Mouse (Mus musculus) hindbrain, embryonic 16.5 days (tissue): ENCODE measurements around the gene Fchsd2. TPM values are rescaled to one million over a fixed set of nuclear protein-coding genes. Genes with fewer than 3 reads are reported as not detected.
A peak's percentile ranks its signal among the peaks of the same experiment; 100 is the strongest.

Source experiments
- ATAC-seq: fragments of 200-750 bp; cut with Nextera tagmentation; 2 replicates; pipeline ENCODE4 v1.8.0; 2017; ENCODE audit warnings: moderate TSS enrichment, moderate library complexity
- H3K27ac ChIP-seq: fragments of 300-500 bp; sonication (generic); 2 replicates; pipeline ENCODE4 v1.5.1; 2014; ENCODE audit warnings: low read depth, mild to moderate bottlenecking, control low read depth, low read length, moderate library complexity
- H3K27me3 ChIP-seq: fragments of 300-500 bp; sonication (generic); replicated peaks from 2 replicates; pipeline ENCODE4 v1.6.1; 2014; ENCODE audit warnings: low read length; ENCODE audit not compliant: control insufficient read depth, insufficient read depth
- H3K36me3 ChIP-seq: fragments of 300-500 bp; sonication (generic); 2 replicates; pipeline ENCODE4 v1.6.1; 2014; ENCODE audit warnings: mild to moderate bottlenecking, low read length, moderate library complexity, mixed read lengths; ENCODE audit not compliant: control insufficient read depth, insufficient read depth
- H3K4me1 ChIP-seq: fragments of 300-500 bp; sonication (generic); 2 replicates; pipeline ENCODE4 v1.6.1; 2014; ENCODE audit warnings: low read depth, low read length; ENCODE audit not compliant: control insufficient read depth, insufficient read depth
- H3K4me2 ChIP-seq: fragments of 300-500 bp; sonication (generic); 2 replicates; pipeline ENCODE4 v1.6.1; 2014; ENCODE audit warnings: mild to moderate bottlenecking, low read length, control low read depth, moderate library complexity
- H3K4me3 ChIP-seq: fragments of 300-500 bp; sonication (generic); 2 replicates; pipeline ENCODE4 v1.5.1; 2014; ENCODE audit warnings: mild to moderate bottlenecking, low read length, control low read depth, moderate library complexity
- H3K9ac ChIP-seq: fragments of 300-500 bp; sonication (generic); 2 replicates; pipeline ENCODE4 v1.6.1; 2014; ENCODE audit warnings: low read depth, mild to moderate bottlenecking, control low read depth, low read length, moderate library complexity
- H3K9me3 ChIP-seq: fragments of 300-500 bp; sonication (generic); 2 replicates; pipeline ENCODE4 v1.6.1; 2014; ENCODE audit warnings: mild to moderate bottlenecking, low read length, moderate library complexity; ENCODE audit not compliant: control insufficient read depth
- WGBS: fragments of 180-500 bp; shearing (Covaris S2); extraction: QIAGEN DNeasy Blood & Tissue Kit; methylation state at CpG from one replicate; pipeline ENCODE4 v1.1.7; 2014; 5-methylcytosine and 5-hydroxymethylcytosine counted together
- polyA plus RNA-seq: library from polyadenylated mRNA; unstranded; fragments of >200 nt; fragmentation: Nextera tagmentation; extraction: Ambion mirVana; gene quantifications from 2 replicates; pipeline ENCODE4 v1.2.1, GENCODE M21; 2015

Fchsd2 gene
- polyA plus RNA-seq, 1 experiment from 2014 or later = 36.5 TPM

- ATAC-seq = no peak
- Histone ChIP-seq H3K36me3 (no peaks in the 10 kb centered on the region), H3K4me1 (peaks cover 23% of the 10 kb centered on the region), H3K4me3 (no peak overlapping the region), H3K9me3 (no peaks in the 10 kb centered on the region), H3K9ac (no peak overlapping the region), H3K27me3 (peaks cover 2% of the 10 kb centered on the region; the same call in 1 of the 2 replicates), H3K4me2 (no peak overlapping the region), H3K27ac (no peak overlapping the region)
- 68% methylated on average over 6 of the region's 6 CpGs for WGBS
These were observed 231.7 kb downstream of the Fchsd2 start for GRCm38 (mm10) chr7:101324142-101324962.

- Histone ChIP-seq H3K9ac (no peak overlapping the region), H3K4me1 (peaks cover 20% of the 10 kb centered on the region), H3K4me3 (no peak overlapping the region), H3K4me2 (no peak overlapping the region), H3K27me3 (no peaks in the 10 kb centered on the region), H3K27ac (no peak overlapping the region), H3K9me3 (no peaks in the 10 kb centered on the region), H3K36me3 (no peaks in the 10 kb centered on the region)
- no peak for ATAC-seq
- 83% methylated on average over 5 of the region's 5 CpGs for WGBS
These were observed 233.3 kb downstream of the Fchsd2 start for GRCm38 (mm10) chr7:101326006-101326405.

DNA sequence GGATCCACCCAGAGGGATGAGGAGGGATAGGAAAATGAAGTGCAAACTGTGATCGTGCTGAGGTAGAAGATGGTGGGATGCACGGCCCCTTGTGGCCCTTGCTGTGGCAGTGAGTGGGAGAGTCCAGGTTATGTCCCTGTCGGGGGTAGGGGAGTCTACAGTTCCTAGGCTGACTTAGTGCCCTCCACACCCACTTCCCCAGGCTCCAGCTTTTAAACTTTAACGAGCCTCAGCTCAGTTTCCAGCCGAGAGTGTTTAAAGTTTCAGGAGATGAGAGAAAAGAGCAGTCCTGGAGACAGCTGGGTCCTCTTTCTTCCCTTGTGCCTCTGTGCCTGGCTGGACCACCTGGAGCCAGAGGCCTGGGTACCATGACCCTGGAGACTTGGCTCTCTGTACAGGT, 234.6 kb downstream of the Fchsd2 start:
- Histone ChIP-seq H3K9ac (no peak overlapping the region), H3K4me1 (peaks cover 14% of the 10 kb centered on the region), H3K27ac (no peak overlapping the region), H3K36me3 (no peaks in the 10 kb centered on the region), H3K4me2 (no peak overlapping the region), H3K4me3 (no peak overlapping the region), H3K27me3 (no peaks in the 10 kb centered on the region), H3K9me3 (no peaks in the 10 kb centered on the region)
- no peak for ATAC-seq
- whole genome bisulfite sequencing = 74% methylated on average over 5 of the region's 5 CpGs

GRCm38 (mm10) chr7:101327786-101328185, 235.1 kb downstream of the Fchsd2 start:
- no peak overlapping the region for H3K27ac ChIP-seq
- H3K9me3 ChIP-seq = no peaks in the 10 kb centered on the region
- WGBS = 76% methylated on average over 2 of the region's 2 CpGs
- no peaks in the 10 kb centered on the region for H3K36me3 ChIP-seq
- no peak overlapping the region for H3K9ac ChIP-seq
- H3K4me2 ChIP-seq = no peak overlapping the region
- ATAC-seq = no peak
- peaks cover 14% of the 10 kb centered on the region for H3K4me1 ChIP-seq
- H3K4me3 ChIP-seq = no peak overlapping the region
- H3K27me3 ChIP-seq = no peaks in the 10 kb centered on the region

- Histone ChIP-seq H3K9me3 (no peaks in the 10 kb centered on the region), H3K4me1 (peaks cover 11% of the 10 kb centered on the region), H3K4me2 (no peak overlapping the region), H3K27me3 (no peaks in the 10 kb centered on the region), H3K4me3 (no peak overlapping the region), H3K27ac (peak overlapping the region; percentile 46; the same call in 1 of the 2 replicates), H3K36me3 (no peaks in the 10 kb centered on the region), H3K9ac (0 out of 2 replicates have a peak overlapping the region, but pooled peaks have one; percentile 3)
- ATAC-seq = peak; percentile 64
- 61% methylated on average over 4 of the region's 4 CpGs for WGBS
These were observed 236.0 kb downstream of the Fchsd2 start for GRCm38 (mm10) chr7:101328621-101329158.

DNA sequence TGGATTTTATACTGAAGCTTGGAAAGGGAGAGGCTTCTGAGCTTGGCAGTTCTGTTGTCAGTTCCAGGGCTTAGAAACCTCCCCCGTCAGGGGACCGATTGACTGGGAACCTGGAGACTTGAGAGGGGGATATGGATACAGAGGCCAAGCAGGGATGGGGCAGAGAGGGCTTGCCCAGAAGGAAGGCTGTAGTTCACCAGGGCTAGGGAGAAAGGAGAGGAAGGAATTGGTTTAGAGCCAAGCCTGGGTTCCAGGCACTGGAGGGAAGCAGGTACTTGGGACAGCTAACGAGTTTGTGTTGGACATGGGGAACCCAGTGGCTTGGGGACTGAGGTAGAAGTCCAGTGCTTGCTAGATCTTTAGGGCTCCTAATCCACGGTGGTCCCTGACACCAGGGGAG, 236.9 kb downstream of the Fchsd2 start:
- Histone ChIP-seq H3K36me3 (no peaks in the 10 kb centered on the region), H3K9me3 (no peaks in the 10 kb centered on the region), H3K27me3 (no peaks in the 10 kb centered on the region), H3K4me2 (no peak overlapping the region), H3K4me3 (no peak overlapping the region), H3K9ac (peak overlapping the region; percentile 20; the same call in 1 of the 2 replicates), H3K4me1 (peaks cover 11% of the 10 kb centered on the region), H3K27ac (no peak overlapping the region)
- no peak for ATAC-seq
- 73% methylated on average over 4 of the region's 4 CpGs for WGBS

DNA sequence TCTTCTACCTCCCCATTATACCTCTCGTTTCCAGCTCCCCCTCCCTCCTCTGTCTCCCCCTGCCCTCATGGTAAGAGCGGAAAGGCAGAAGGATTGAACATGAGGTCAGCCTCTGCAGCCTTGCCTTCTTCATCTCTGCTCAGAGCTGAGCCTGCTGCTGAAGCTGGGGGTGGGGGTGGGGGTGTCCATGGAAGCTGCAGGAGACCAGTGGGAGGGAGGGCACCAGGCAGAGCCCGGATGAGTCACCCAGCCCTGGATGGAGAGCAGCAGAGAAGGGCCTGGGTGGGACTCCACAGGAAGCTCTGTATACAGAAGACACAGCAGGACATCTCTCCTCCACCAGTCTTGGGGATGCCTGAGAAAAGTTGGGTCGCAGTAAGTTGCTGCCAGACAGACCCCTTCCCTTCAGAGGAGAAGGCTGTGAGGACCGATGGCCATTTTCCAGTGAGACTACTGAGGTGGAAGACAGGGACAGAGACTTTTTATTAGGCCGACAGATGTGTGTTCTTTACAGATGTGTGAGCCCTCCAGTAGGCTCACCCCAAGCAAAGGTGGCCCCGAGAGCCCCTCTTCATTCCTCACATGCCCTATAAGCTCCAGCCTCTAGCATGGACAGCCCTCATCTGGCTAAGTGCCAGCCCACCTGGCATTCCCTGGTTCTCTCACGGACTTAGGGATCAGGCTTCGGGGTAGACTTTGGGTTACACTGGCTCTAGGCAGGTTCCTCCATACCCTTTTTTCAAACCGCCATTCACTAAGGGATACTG, 237.6 kb downstream of the Fchsd2 start:
- Histone ChIP-seq H3K9ac (no peak overlapping the region), H3K9me3 (no peaks in the 10 kb centered on the region), H3K27ac (no peak overlapping the region), H3K36me3 (no peaks in the 10 kb centered on the region), H3K4me1 (peaks cover 11% of the 10 kb centered on the region), H3K4me3 (no peak overlapping the region), H3K27me3 (no peaks in the 10 kb centered on the region), H3K4me2 (no peak overlapping the region)
- ATAC-seq = no peak
- WGBS = 72% methylated on average over 10 of the region's 10 CpGs

DNA sequence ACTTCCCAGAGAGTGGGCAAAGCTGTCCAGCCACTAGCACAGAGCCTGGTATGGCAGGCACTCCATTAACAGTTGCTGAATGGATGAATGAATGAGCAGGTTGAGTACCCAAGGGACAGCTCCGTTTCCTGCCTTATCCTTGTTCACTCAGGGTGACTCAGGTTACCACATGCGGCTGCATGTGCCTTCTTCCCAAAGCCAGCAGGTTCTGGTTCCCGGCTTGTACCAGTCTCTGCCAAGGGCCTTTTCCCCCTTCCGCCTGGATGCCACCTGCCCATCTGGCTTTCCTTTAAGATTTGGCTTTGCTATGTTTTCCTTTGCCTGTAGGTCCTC, 238.1 kb downstream of the Fchsd2 start:
- no peak for ATAC-seq
- Histone ChIP-seq H3K27ac (no peak overlapping the region), H3K36me3 (no peaks in the 10 kb centered on the region), H3K9ac (no peak overlapping the region), H3K9me3 (no peaks in the 10 kb centered on the region), H3K4me3 (no peak overlapping the region), H3K27me3 (no peaks in the 10 kb centered on the region), H3K4me1 (peaks cover 11% of the 10 kb centered on the region), H3K4me2 (no peak overlapping the region)
- 70% methylated on average over 4 of the region's 4 CpGs for WGBS
